Mouse (Mus musculus) lung, adult 2 months (tissue): ENCODE measurements around the gene Tnip3.

Experiments used
- CTCF ChIP-seq: fragments of 200-500 bp; IDR thresholded peaks from 2 replicates; pipeline ENCODE4 v1.5.1; 2011; ENCODE audit warnings: mild to moderate bottlenecking, low read length, control low read depth; ENCODE audit not compliant: insufficient read depth
- POLR2A ChIP-seq: fragments of 200-500 bp; IDR thresholded peaks from 2 replicates; pipeline ENCODE4 v1.6.1; 2011; ENCODE audit warnings: low read depth, mild to moderate bottlenecking, control low read depth, low read length, borderline replicate concordance; ENCODE audit errors: extremely low read depth

- no peak for TF ChIP-seq CTCF
- no peak for TF ChIP-seq POLR2A
Measured at GRCm38 (mm10) chr6:65541094-65541493, 16.0 kb downstream of the Tnip3 start.
